Mouse (Mus musculus) adrenal gland, adult (tissue): Measurements from ENCODE around the gene Zc3h13.
A peak's percentile ranks its signal among the peaks of the same experiment; 100 is the strongest.

Source experiments
- DNase-seq, 2 experiments: peaks; one replicate each; pipeline ENCODE4 v3.0.0; 2022 to 2023; ENCODE audit warnings: low spot score in 1 of 2; ENCODE audit not compliant: inconsistent age in 2 of 2

Gene Zc3h13

GRCm38 (mm10) chr14:75284193-75284915 is at the start of gene Zc3h13:
Gene Zc3h13, plus strand, starts transcription at chr14:75284373.
- peak; percentile 96 to 99 for DNase-seq

- DNase-seq = no peak
Measured at GRCm38 (mm10) chr14:75235552-75235951, 48.6 kb upstream of the Zc3h13 start.

GRCm38 (mm10) chr14:75235955-75236635 is 48.1 kb upstream of the Zc3h13 start:
- no peak for DNase-seq

- DNase-seq = no peak
Measured at GRCm38 (mm10) chr14:75236636-75237003, 47.6 kb upstream of the Zc3h13 start.

- no peak for DNase-seq
Measured at GRCm38 (mm10) chr14:75237096-75237495, 47.1 kb upstream of the Zc3h13 start.

- no peak for DNase-seq
Measured at GRCm38 (mm10) chr14:75238054-75238692, 46.0 kb upstream of the Zc3h13 start.

GRCm38 (mm10) chr14:75242087-75242486 is 42.1 kb upstream of the Zc3h13 start, which contains the start of gene Cpb2:
Gene Cpb2, plus strand, starts transcription at chr14:75242287.
- DNase-seq = no peak

GRCm38 (mm10) chr14:75246024-75247000 is 37.9 kb upstream of the Zc3h13 start:
- DNase-seq = no peak

- DNase-seq = no peak
Measured at GRCm38 (mm10) chr14:75250432-75250831, 33.7 kb upstream of the Zc3h13 start.

GRCm38 (mm10) chr14:75256521-75256920 is 27.7 kb upstream of the Zc3h13 start:
- DNase-seq = peak; percentile 36 to 65

- peak; percentile 86 to 89 for DNase-seq
Measured at GRCm38 (mm10) chr14:75269531-75269930, 14.6 kb upstream of the Zc3h13 start.

GRCm38 (mm10) chr14:75279716-75280115 is 4.5 kb upstream of the Zc3h13 start:
- DNase-seq = no peak

GRCm38 (mm10) chr14:75280406-75280805 is 3.8 kb upstream of the Zc3h13 start:
- DNase-seq = no peak

GRCm38 (mm10) chr14:75283609-75284192 is 472 bp upstream of the Zc3h13 start:
- no peak for DNase-seq

GRCm38 (mm10) chr14:75301081-75301480 is 16.9 kb downstream of the Zc3h13 start:
- no peak for DNase-seq

GRCm38 (mm10) chr14:75303807-75304206 is 19.6 kb downstream of the Zc3h13 start:
- no peak for DNase-seq

GRCm38 (mm10) chr14:75307855-75308254 is 23.7 kb downstream of the Zc3h13 start:
- DNase-seq = no peak

GRCm38 (mm10) chr14:75309336-75309992 is 25.3 kb downstream of the Zc3h13 start:
- no peak for DNase-seq

- no peak for DNase-seq
Measured at GRCm38 (mm10) chr14:75314484-75314883, 30.3 kb downstream of the Zc3h13 start.

GRCm38 (mm10) chr14:75318736-75319135 is 34.6 kb downstream of the Zc3h13 start:
- no peak for DNase-seq
